Mouse (Mus musculus) MEL (cell line): ENCODE measurements around the gene Kansl3. TPM values are rescaled to one million over a fixed set of nuclear protein-coding genes. Genes with fewer than 3 reads are reported as not detected.

Experiments
- DNase-seq: peaks from one replicate; pipeline ENCODE4 v3.0.0; 2011; ENCODE audit warnings: low read depth, low spot score
- H3K27ac ChIP-seq: 2 replicates; pipeline ENCODE4 v1.5.1; 2012; ENCODE audit warnings: low read depth, mild to moderate bottlenecking, control low read depth, low read length, moderate library complexity; ENCODE audit not compliant: control insufficient read depth
- H3K27me3 ChIP-seq, 2 experiments: fragments of 150-350 bp in 1 of 2; sonication (generic) in 1 of 2; 2 replicates each; pipeline ENCODE4 v1.6.1; 2012; ENCODE audit warnings: low read length in 2 of 2, mild to moderate bottlenecking in 2 of 2, improper control_type of control experiment in 1 of 2, moderate library complexity in 1 of 2; ENCODE audit not compliant: insufficient read depth in 2 of 2, control insufficient read depth in 1 of 2
- H3K36me3 ChIP-seq, 2 experiments: 2 replicates each; pipeline ENCODE4 v1.6.1; 2012 to 2014; ENCODE audit warnings: low read length in 2 of 2, improper control_type of control experiment in 1 of 2, inconsistent platforms in 1 of 2, mild to moderate bottlenecking in 1 of 2; ENCODE audit not compliant: insufficient read depth in 2 of 2, control insufficient read depth in 1 of 2
- H3K4me1 ChIP-seq, 2 experiments: fragments of 150-350 bp in 1 of 2; sonication (generic) in 1 of 2; 2 replicates each; pipeline ENCODE4 v1.6.1; 2012; ENCODE audit warnings: low read length in 2 of 2, improper control_type of control experiment in 1 of 2, mild to moderate bottlenecking in 1 of 2; ENCODE audit not compliant: insufficient read depth in 2 of 2, control insufficient read depth in 1 of 2
- H3K4me3 ChIP-seq, 2 experiments: fragments of 150-350 bp in 1 of 2; sonication (generic) in 1 of 2; 2 replicates each; pipeline ENCODE4 v1.5.1; 2012; ENCODE audit warnings: low read depth in 2 of 2, low read length in 2 of 2, mild to moderate bottlenecking in 2 of 2, moderate library complexity in 2 of 2, control low read depth in 1 of 2, improper control_type of control experiment in 1 of 2; ENCODE audit not compliant: control insufficient read depth in 1 of 2, insufficient read depth in 1 of 2
- H3K79me2 ChIP-seq: 2 replicates; pipeline ENCODE4 v1.6.1; 2012; ENCODE audit warnings: mild to moderate bottlenecking, low read length, moderate library complexity; ENCODE audit not compliant: control insufficient read depth, poor library complexity, insufficient read depth
- H3K9ac ChIP-seq: 2 replicates; pipeline ENCODE4 v1.6.1; 2012; ENCODE audit warnings: low read depth, mild to moderate bottlenecking, control low read depth, low read length, moderate library complexity; ENCODE audit not compliant: control insufficient read depth, poor library complexity, severe bottlenecking
- H3K9me3 ChIP-seq: fragments of 150-350 bp; sonication (generic); replicated peaks from 2 replicates; pipeline ENCODE4 v1.6.1; 2012; ENCODE audit warnings: mild to moderate bottlenecking, low read length, improper control_type of control experiment, moderate library complexity; ENCODE audit not compliant: insufficient read depth
- BHLHE40 ChIP-seq: IDR thresholded peaks from 2 replicates; pipeline ENCODE4 v1.6.1; 2012; ENCODE audit warnings: low read depth, mild to moderate bottlenecking, inconsistent platforms, low read length, improper control_type of control experiment, borderline replicate concordance
- CHD1 ChIP-seq: IDR thresholded peaks from 2 replicates; pipeline ENCODE4 v1.6.1; 2012; ENCODE audit warnings: low read depth, mild to moderate bottlenecking, inconsistent platforms, low read length, improper control_type of control experiment
- CTCF ChIP-seq, 3 experiments: IDR thresholded peaks in 2 of 3; conservative IDR thresholded peaks in 1 of 3; 2 replicates each; pipeline ENCODE4 v1.5.1; 2011 to 2012; ENCODE audit warnings: low read length in 3 of 3, low read depth in 2 of 3, mild to moderate bottlenecking in 2 of 3, improper control_type of control experiment in 1 of 3, inconsistent platforms in 1 of 3, mixed read lengths in 1 of 3, moderate library complexity in 1 of 3; ENCODE audit not compliant: control insufficient read depth in 1 of 3, insufficient read depth in 1 of 3, poor library complexity in 1 of 3, severe bottlenecking in 1 of 3
- ELF1 ChIP-seq: IDR thresholded peaks from 2 replicates; pipeline ENCODE4 v1.6.1; 2014; ENCODE audit warnings: low read depth, mild to moderate bottlenecking, inconsistent platforms, low read length, improper control_type of control experiment, moderate library complexity
- ETS1 ChIP-seq: IDR thresholded peaks from 2 replicates; pipeline ENCODE4 v1.6.1; 2012; ENCODE audit warnings: low read depth, mild to moderate bottlenecking, inconsistent platforms, low read length, improper control_type of control experiment, moderate library complexity
- GABPA ChIP-seq: IDR thresholded peaks from 2 replicates; pipeline ENCODE4 v1.6.1; 2012; ENCODE audit warnings: low read depth, mild to moderate bottlenecking, inconsistent platforms, low read length, improper control_type of control experiment, moderate library complexity
- GATA1 ChIP-seq: IDR thresholded peaks from 2 replicates; pipeline ENCODE4 v1.6.1; 2011; ENCODE audit warnings: low read depth, low read length, improper control_type of control experiment
- HCFC1 ChIP-seq: IDR thresholded peaks from 2 replicates; pipeline ENCODE4 v1.6.1; 2012; ENCODE audit warnings: low read depth, mild to moderate bottlenecking, inconsistent platforms, low read length, improper control_type of control experiment, moderate library complexity
- JUND ChIP-seq: IDR thresholded peaks from 2 replicates; pipeline ENCODE4 v1.6.1; 2011; ENCODE audit warnings: low read depth, mild to moderate bottlenecking, improper control_type of control experiment, low read length
- KAT2A ChIP-seq: conservative IDR thresholded peaks from 2 replicates; pipeline ENCODE4 v1.6.1; 2012; ENCODE audit warnings: low read depth, low read length, improper control_type of control experiment, inconsistent platforms
- MAFK ChIP-seq: IDR thresholded peaks from 2 replicates; pipeline ENCODE4 v1.6.1; 2011; ENCODE audit warnings: low read depth, mild to moderate bottlenecking, low read length, improper control_type of control experiment, borderline replicate concordance
- MEF2A ChIP-seq: IDR thresholded peaks from 2 replicates; pipeline ENCODE4 v1.6.1; 2014; ENCODE audit warnings: low read depth, mild to moderate bottlenecking, inconsistent platforms, low read length, improper control_type of control experiment; ENCODE audit not compliant: poor library complexity, insufficient replicate concordance, severe bottlenecking; ENCODE audit errors: extremely low read depth
- MXI1 ChIP-seq: IDR thresholded peaks from 2 replicates; pipeline ENCODE4 v1.6.1; 2011; ENCODE audit warnings: mild to moderate bottlenecking, low read depth, low read length, improper control_type of control experiment
- NELFE ChIP-seq: IDR thresholded peaks from 2 replicates; pipeline ENCODE4 v1.6.1; 2011; ENCODE audit warnings: low read depth, low read length, improper control_type of control experiment
- NRF1 ChIP-seq: IDR thresholded peaks from 2 replicates; pipeline ENCODE4 v1.6.1; 2014; ENCODE audit warnings: low read depth, mild to moderate bottlenecking, inconsistent platforms, low read length, improper control_type of control experiment, moderate library complexity; ENCODE audit not compliant: poor library complexity, insufficient read depth, severe bottlenecking
- POLR2A ChIP-seq, 2 experiments: IDR thresholded peaks; 2 replicates each; pipeline ENCODE4 v1.6.1; 2011 to 2012; ENCODE audit warnings: low read length in 2 of 2, mild to moderate bottlenecking in 2 of 2, control low read depth in 1 of 2, improper control_type of control experiment in 1 of 2, low read depth in 1 of 2, moderate library complexity in 1 of 2; ENCODE audit not compliant: control insufficient read depth in 1 of 2, insufficient read depth in 1 of 2, poor library complexity in 1 of 2
- POLR2AphosphoS2 ChIP-seq: IDR thresholded peaks from 2 replicates; pipeline ENCODE4 v1.6.1; 2011; ENCODE audit warnings: low read length, improper control_type of control experiment
- POLR2AphosphoS5 ChIP-seq: IDR thresholded peaks from 2 replicates; pipeline ENCODE4 v1.6.1; 2012; ENCODE audit warnings: low read depth, borderline replicate concordance, mild to moderate bottlenecking, inconsistent platforms, low read length, moderate library complexity, mixed read lengths
- RCOR1 ChIP-seq: IDR thresholded peaks from 2 replicates; pipeline ENCODE4 v1.6.1; 2012; ENCODE audit warnings: low read depth, mild to moderate bottlenecking, inconsistent platforms, low read length, improper control_type of control experiment
- SMC3 ChIP-seq: IDR thresholded peaks from 2 replicates; pipeline ENCODE4 v1.6.1; 2011; ENCODE audit warnings: low read depth, low read length, improper control_type of control experiment
- TAL1 ChIP-seq: IDR thresholded peaks from 2 replicates; pipeline ENCODE4 v1.6.1; 2012; ENCODE audit warnings: mild to moderate bottlenecking, inconsistent platforms, low read length, moderate library complexity, mixed read lengths
- TBP ChIP-seq: IDR thresholded peaks from 2 replicates; pipeline ENCODE4 v1.8.0; 2011; ENCODE audit warnings: low read depth, low read length, improper control_type of control experiment
- USF2 ChIP-seq, 2 experiments: IDR thresholded peaks; 2 replicates each; pipeline ENCODE4 v1.6.1; 2011 to 2012; ENCODE audit warnings: improper control_type of control experiment in 2 of 2, low read length in 2 of 2, borderline replicate concordance in 1 of 2, inconsistent platforms in 1 of 2, low read depth in 1 of 2, mild to moderate bottlenecking in 1 of 2; ENCODE audit not compliant: insufficient read depth in 1 of 2
- ZC3H11A ChIP-seq: IDR thresholded peaks from 2 replicates; pipeline ENCODE4 v1.6.1; 2012; ENCODE audit warnings: low read depth, mild to moderate bottlenecking, inconsistent platforms, low read length, improper control_type of control experiment
- ZMIZ1 ChIP-seq: IDR thresholded peaks from 2 replicates; pipeline ENCODE4 v1.6.1; 2012; ENCODE audit warnings: low read depth, mild to moderate bottlenecking, inconsistent platforms, low read length, improper control_type of control experiment, moderate library complexity
- ZNF384 ChIP-seq: IDR thresholded peaks from 2 replicates; pipeline ENCODE4 v1.6.1; 2012; ENCODE audit warnings: low read depth, mild to moderate bottlenecking, inconsistent platforms, low read length, improper control_type of control experiment
- polyA plus RNA-seq, 2 experiments: library from polyadenylated mRNA; stranded (reverse) in 1 of 2; unstranded in 1 of 2; fragments of >175 nt in 1 of 2; fragments of >200 nt in 1 of 2; gene quantifications; 2 replicates each; pipeline versions ENCODE4 v1.2.1 to v1.2.4; 2012; ENCODE audit warnings: low replicate concordance in 2 of 2, low read depth in 1 of 2; ENCODE audit not compliant: insufficient read length in 2 of 2, insufficient read depth in 1 of 2, missing spikeins in 1 of 2
- total RNA-seq: library from RNA; depleted of rRNA; stranded (reverse); fragments of 300-350 nt; gene quantifications from 2 replicates; pipeline ENCODE4 v1.2.3, GENCODE M21; 2012

The Kansl3 gene
- total and polyA plus RNA-seq, 3 experiments: 29.0 to 55.4 (median 45.6) TPM

- Histone ChIP-seq H3K4me1 (no peaks in the 10 kb centered on the region), H3K27me3 (peaks cover 1 to 3% of the 10 kb centered on the region in 2 experiments; a peak in 2 of 4 replicates), H3K27ac (no peak overlapping the region), H3K9ac (no peak overlapping the region), H3K36me3 (no peaks in the 10 kb centered on the region), H3K79me2 (no peaks in the 10 kb centered on the region), H3K4me3 (no peak overlapping the region), H3K9me3 (no peaks in the 10 kb centered on the region)
- TF ChIP-seq CHD1 (no peak), SMC3 (no peak), ETS1 (no peak), NELFE (no peak), POLR2AphosphoS5 (no peak), USF2 (IDR thresholded peaks at IDR 0.05; ENCODE audit: borderline replicate concordance in 1 of 2, insufficient read depth in 1 of 2, low read depth in 1 of 2, low read length in 2 of 2) (no peak), ZMIZ1 (no peak), POLR2A (IDR thresholded peaks at IDR 0.05; ENCODE audit: control insufficient read depth in 1 of 2, insufficient read depth in 1 of 2, low read depth in 1 of 2, low read length in 2 of 2, poor library complexity in 1 of 2) (no peak), TBP (no peak), CTCF (IDR thresholded peaks at IDR 0.05 in 2 of 3, conservative IDR thresholded peaks at IDR 0.05 in 1 of 3; ENCODE audit: control insufficient read depth in 1 of 3, insufficient read depth in 1 of 3, low read depth in 2 of 3, low read length in 3 of 3, poor library complexity in 1 of 3, severe bottlenecking in 1 of 3) (no peak), MAFK (no peak), ELF1 (no peak), KAT2A (no peak), JUND (no peak), GATA1 (no peak), NRF1 (no peak)
- DNase-seq: no peak
Measured at GRCm38 (mm10) chr1:36296466-36297149, 72.4 kb downstream of the Kansl3 start.

GRCm38 (mm10) chr1:36294402-36294801 lies 74.6 kb downstream of the Kansl3 start:
- Histone ChIP-seq H3K79me2 (no peaks in the 10 kb centered on the region), H3K27ac (no peak overlapping the region)
- TF ChIP-seq POLR2AphosphoS5: no peak
- no peak for TF ChIP-seq CHD1
- TF ChIP-seq NRF1: no peak
- TF ChIP-seq ZC3H11A: no peak
- no peak for TF ChIP-seq RCOR1
- TF ChIP-seq TAL1: no peak
- TF ChIP-seq HCFC1: no peak
- no peak for TF ChIP-seq ELF1
- no peak for TF ChIP-seq BHLHE40
- TF ChIP-seq GABPA: no peak
- no peak for TF ChIP-seq POLR2AphosphoS2
- TF ChIP-seq ZNF384: no peak
- TF ChIP-seq ETS1: no peak
- TF ChIP-seq MEF2A: no peak
- TF ChIP-seq MXI1: no peak
- TF ChIP-seq, all 39 proteins: peak for 0
- DNase-seq: no peak
- Histone ChIP-seq H3K4me3 (no peak overlapping the region), H3K9me3 (no peaks in the 10 kb centered on the region), H3K4me1 (no peaks in the 10 kb centered on the region), H3K36me3 (no peaks in the 10 kb centered on the region), H3K9ac (no peak overlapping the region), H3K27me3 (peaks cover 0 to 3% of the 10 kb centered on the region in 2 experiments; a peak in 1 of 4 replicates)
